Mouse (Mus musculus) limb, embryonic 14.5 days (tissue): ENCODE measurements at regions not wholly inside any gene's neighbourhood (a gene's known extent, or its start where the extent isn't known, plus 50 kb on each side); places are given as distances from the start of the nearest gene placed in this dataset.

Experiments
- ATAC-seq: fragments of 200-750 bp; cut with Nextera tagmentation; 2 replicates; pipeline ENCODE4 v1.8.0; 2017; ENCODE audit warnings: low read depth, moderate number of reproducible peaks, moderate TSS enrichment; ENCODE audit not compliant: low FRiP score
- DNase-seq: peaks from one replicate; pipeline ENCODE4 v3.0.0-alpha.2; 2015; ENCODE audit warnings: low spot score
- H3K27ac ChIP-seq: fragments of 300-500 bp; sonication (generic); replicated peaks from 2 replicates; pipeline ENCODE4 v1.5.1; 2014; ENCODE audit warnings: low read depth, mild to moderate bottlenecking, low read length, moderate library complexity, mixed read lengths
- H3K27me3 ChIP-seq: fragments of 300-500 bp; sonication (generic); 2 replicates; pipeline ENCODE4 v1.6.1; 2014; ENCODE audit warnings: low read length, mixed read lengths; ENCODE audit not compliant: control insufficient read depth, insufficient read depth
- H3K36me3 ChIP-seq: fragments of 300-500 bp; sonication (generic); 2 replicates; pipeline ENCODE4 v1.6.1; 2014; ENCODE audit warnings: mild to moderate bottlenecking, low read length, moderate library complexity, mixed read lengths; ENCODE audit not compliant: control insufficient read depth, insufficient read depth
- H3K4me1 ChIP-seq: fragments of 300-500 bp; sonication (generic); 2 replicates; pipeline ENCODE4 v1.6.1; 2014; ENCODE audit warnings: antibody characterized with exemption, low read length, mixed read lengths; ENCODE audit not compliant: control insufficient read depth, insufficient read depth
- H3K4me2 ChIP-seq: fragments of 300-500 bp; sonication (generic); replicated peaks from 2 replicates; pipeline ENCODE4 v1.6.1; 2014; ENCODE audit warnings: low read depth, mild to moderate bottlenecking, low read length, moderate library complexity; ENCODE audit not compliant: severe bottlenecking
- H3K4me3 ChIP-seq: fragments of 300-500 bp; sonication (generic); replicated peaks from 2 replicates; pipeline ENCODE4 v1.5.1; 2014; ENCODE audit warnings: low read length
- H3K9ac ChIP-seq: fragments of 300-500 bp; sonication (generic); 2 replicates; pipeline ENCODE4 v1.6.1; 2014; ENCODE audit warnings: mild to moderate bottlenecking, low read depth, low read length, moderate library complexity; ENCODE audit not compliant: severe bottlenecking
- H3K9me3 ChIP-seq: fragments of 300-500 bp; sonication (generic); 2 replicates; pipeline ENCODE4 v1.6.1; 2016; ENCODE audit warnings: low read length; ENCODE audit not compliant: control insufficient read depth
- POLR2A ChIP-seq: fragments of 200-500 bp; IDR thresholded peaks from 2 replicates; pipeline ENCODE4 v1.8.0; 2012; ENCODE audit warnings: inconsistent platforms, mild to moderate bottlenecking, moderate library complexity, borderline replicate concordance; ENCODE audit not compliant: insufficient read depth, insufficient read length; ENCODE audit errors: extremely low read depth
- WGBS: fragments of 180-500 bp; shearing (Covaris S2); extraction: QIAGEN DNeasy Blood & Tissue Kit; methylation state at CpG from one replicate; pipeline ENCODE4 v1.1.7; 2014; 5-methylcytosine and 5-hydroxymethylcytosine counted together

DNA sequence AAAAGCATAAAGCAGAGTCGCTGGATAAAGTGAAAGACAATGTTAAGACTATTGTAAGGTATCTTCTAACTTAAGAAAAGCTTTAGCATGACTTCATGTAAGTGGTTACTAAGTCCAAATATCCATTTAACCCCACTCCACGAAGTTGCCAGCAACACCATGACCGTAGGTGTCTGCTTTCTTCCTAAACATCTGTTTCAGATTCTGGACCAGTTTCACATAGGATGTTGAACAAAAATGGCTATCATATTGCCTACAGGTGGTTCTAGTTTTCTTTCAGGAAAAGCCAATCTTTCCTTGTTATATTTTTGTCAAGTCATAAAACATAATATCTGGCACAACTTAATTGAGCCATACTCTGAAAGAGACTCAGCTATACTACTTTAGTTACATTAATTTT, 78.7 kb upstream of the Slc5a7 start:
- Histone ChIP-seq H3K4me1 (no peaks in the 10 kb centered on the region), H3K4me2 (no peak overlapping the region), H3K9me3 (no peaks in the 10 kb centered on the region), H3K36me3 (no peaks in the 10 kb centered on the region), H3K9ac (no peak overlapping the region), H3K27me3 (no peaks in the 10 kb centered on the region), H3K4me3 (no peak overlapping the region), H3K27ac (no peak overlapping the region)
- no peak for TF ChIP-seq POLR2A
- DNase-seq (peak; percentile 35), ATAC-seq (peak; percentile 47; the same call in 1 of the 2 replicates)
- 29% methylated on average over 3 of the region's 3 CpGs for WGBS

- no peaks in the 10 kb centered on the region for H3K27me3 ChIP-seq
- ATAC-seq: no peak
- H3K4me3 ChIP-seq: no peak overlapping the region
- TF ChIP-seq POLR2A: no peak
- 93% methylated on average over 2 of the region's 2 CpGs for WGBS
- no peak overlapping the region for H3K4me2 ChIP-seq
- H3K4me1 ChIP-seq: no peaks in the 10 kb centered on the region
- H3K36me3 ChIP-seq: no peaks in the 10 kb centered on the region
- no peak overlapping the region for H3K9ac ChIP-seq
- no peak for DNase-seq
- no peaks in the 10 kb centered on the region for H3K9me3 ChIP-seq
- no peak overlapping the region for H3K27ac ChIP-seq
Observed at GRCm38 (mm10) chr17:54368611-54369010, 69.8 kb upstream of the Slc5a7 start.

- no peak overlapping the region for H3K4me3 ChIP-seq
- WGBS: 60% methylated on average over 2 of the region's 2 CpGs
- DNase-seq (no peak), ATAC-seq (no peak)
- no peak overlapping the region for H3K27ac ChIP-seq
- no peaks in the 10 kb centered on the region for H3K27me3 ChIP-seq
- H3K4me1 ChIP-seq: no peaks in the 10 kb centered on the region
- H3K4me2 ChIP-seq: no peak overlapping the region
- no peak overlapping the region for H3K9ac ChIP-seq
- TF ChIP-seq POLR2A: no peak
- H3K9me3 ChIP-seq: no peaks in the 10 kb centered on the region
- H3K36me3 ChIP-seq: no peaks in the 10 kb centered on the region
Observed at GRCm38 (mm10) chr17:54367948-54368347, 69.1 kb upstream of the Slc5a7 start.

DNA sequence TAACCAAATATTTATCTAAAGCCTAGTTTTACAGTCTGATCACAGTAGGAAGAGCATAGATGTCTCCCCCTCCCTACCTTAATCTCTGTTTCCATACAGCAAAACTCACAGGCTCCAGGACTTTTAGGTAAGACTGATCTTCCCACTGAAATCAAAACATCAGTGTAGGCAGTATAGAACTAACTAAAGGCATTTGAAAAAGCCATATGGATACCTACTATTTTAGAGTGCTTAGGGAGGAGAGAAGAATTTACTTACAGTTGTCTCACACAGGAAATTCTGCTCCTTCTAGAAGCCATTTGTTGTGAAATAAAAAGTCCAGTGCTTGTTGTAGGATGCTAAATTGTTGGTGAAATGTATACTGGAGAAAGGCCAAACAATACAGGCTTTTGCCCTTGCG, 64.2 kb upstream of the Slc5a7 start:
- H3K4me3 ChIP-seq: no peak overlapping the region
- H3K9me3 ChIP-seq: no peaks in the 10 kb centered on the region
- DNase-seq: no peak
- H3K27me3 ChIP-seq: no peaks in the 10 kb centered on the region
- H3K4me2 ChIP-seq: no peak overlapping the region
- H3K36me3 ChIP-seq: no peaks in the 10 kb centered on the region
- no peaks in the 10 kb centered on the region for H3K4me1 ChIP-seq
- H3K27ac ChIP-seq: no peak overlapping the region
- H3K9ac ChIP-seq: no peak overlapping the region
- 88% methylated on average over 1 of the region's 1 CpGs for WGBS
- ATAC-seq: no peak
- no peak for TF ChIP-seq POLR2A

DNA sequence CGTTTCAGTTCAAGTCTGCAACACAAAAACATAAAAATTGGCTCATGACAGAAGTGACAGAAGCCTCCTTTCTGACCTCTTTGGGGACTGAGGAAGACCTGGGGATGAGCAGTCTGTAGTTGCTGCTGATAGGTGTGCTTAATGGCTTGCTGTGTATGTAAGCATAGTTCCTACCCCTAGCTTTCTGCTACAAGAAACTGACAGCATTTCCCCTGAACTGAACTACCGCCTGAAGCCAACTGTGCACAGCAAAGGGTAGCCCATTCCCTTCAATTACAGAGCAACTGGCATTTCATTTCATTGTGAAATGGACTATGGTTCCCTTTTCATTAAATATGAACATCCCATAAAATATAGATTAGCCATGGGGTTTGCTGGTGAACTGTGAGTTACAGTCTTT, 54.2 kb upstream of the Slc5a7 start:
- no peak overlapping the region for H3K27ac ChIP-seq
- no peak overlapping the region for H3K9ac ChIP-seq
- no peaks in the 10 kb centered on the region for H3K27me3 ChIP-seq
- H3K4me1 ChIP-seq: no peaks in the 10 kb centered on the region
- no peaks in the 10 kb centered on the region for H3K36me3 ChIP-seq
- TF ChIP-seq POLR2A: no peak
- 72% methylated on average over 2 of the region's 2 CpGs for WGBS
- H3K4me3 ChIP-seq: no peak overlapping the region
- no peaks in the 10 kb centered on the region for H3K9me3 ChIP-seq
- no peak overlapping the region for H3K4me2 ChIP-seq
- DNase-seq: no peak
- ATAC-seq: no peak

GRCm38 (mm10) chr17:54350881-54351280, 52.0 kb upstream of the Slc5a7 start:
- no peak for TF ChIP-seq POLR2A
- H3K36me3 ChIP-seq: no peaks in the 10 kb centered on the region
- no peaks in the 10 kb centered on the region for H3K4me1 ChIP-seq
- H3K27me3 ChIP-seq: no peaks in the 10 kb centered on the region
- DNase-seq: peak; percentile 36
- H3K27ac ChIP-seq: no peak overlapping the region
- no peaks in the 10 kb centered on the region for H3K9me3 ChIP-seq
- no peak overlapping the region for H3K4me2 ChIP-seq
- no peak for ATAC-seq
- H3K9ac ChIP-seq: no peak overlapping the region
- WGBS: 46% methylated on average over 2 of the region's 2 CpGs
- H3K4me3 ChIP-seq: no peak overlapping the region
